Mouse (Mus musculus) left cerebral cortex, postnatal 10 days (tissue): Measurements from ENCODE around the gene Slc5a6. TPM values are rescaled to one million over a fixed set of nuclear protein-coding genes. Genes with fewer than 3 reads are reported as not detected.
"Not testable (repeated sequence)": the region's sequence is repeated elsewhere in the genome, so short reads cannot be mapped to it uniquely, and the experiment has no call there.

Experiments
- DNase-seq, 2 experiments: peaks; one replicate each; pipeline ENCODE4 v3.0.0; 2021 to 2022; ENCODE audit warnings: low spot score in 2 of 2, mixed read lengths in 1 of 2; ENCODE audit errors: extremely low spot score in 1 of 2
- intact Hi-C: fragments of 180-260 bp; cut with DNase I; formaldehyde crosslinking; loops from one replicate; pipeline ENCODE4 v1.15.1; 2025
- total RNA-seq, 2 experiments: library from RNA; stranded (reverse); gene quantifications; 2 replicates each; pipeline ENCODE4 v1.2.3; 2021

Slc5a6 gene
- total RNA-seq, 2 experiments from 2014 or later, result 15.3 to 16.5 TPM

- intact Hi-C loops, result no loop called here
- DNase-seq, result no peak
Observed at GRCm38 (mm10) chr5:31071821-31072220, 23.1 kb upstream of the Slc5a6 start.

DNA sequence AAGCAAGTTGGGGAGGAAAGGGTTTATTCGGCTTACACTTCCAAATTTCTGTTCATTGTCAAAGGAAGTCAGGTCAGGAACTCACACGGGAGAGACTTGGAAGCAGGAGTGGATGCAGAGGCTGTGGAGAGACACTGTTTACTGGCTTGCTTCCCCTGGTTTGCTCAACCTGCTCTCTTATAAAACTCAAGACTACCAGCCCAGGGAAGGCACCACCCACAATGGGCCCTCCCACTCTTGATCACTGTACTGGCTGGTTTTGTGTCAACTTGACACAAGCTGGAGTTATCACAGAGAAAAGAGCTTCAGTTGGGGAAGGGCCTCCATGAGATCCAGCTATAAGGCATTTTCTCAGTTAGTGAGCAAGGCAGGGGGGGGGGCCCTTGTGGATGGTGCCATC lies 22.3 kb upstream of the Slc5a6 start:
- DNase-seq, result no peak
- intact Hi-C loops, result no loop called here

DNA sequence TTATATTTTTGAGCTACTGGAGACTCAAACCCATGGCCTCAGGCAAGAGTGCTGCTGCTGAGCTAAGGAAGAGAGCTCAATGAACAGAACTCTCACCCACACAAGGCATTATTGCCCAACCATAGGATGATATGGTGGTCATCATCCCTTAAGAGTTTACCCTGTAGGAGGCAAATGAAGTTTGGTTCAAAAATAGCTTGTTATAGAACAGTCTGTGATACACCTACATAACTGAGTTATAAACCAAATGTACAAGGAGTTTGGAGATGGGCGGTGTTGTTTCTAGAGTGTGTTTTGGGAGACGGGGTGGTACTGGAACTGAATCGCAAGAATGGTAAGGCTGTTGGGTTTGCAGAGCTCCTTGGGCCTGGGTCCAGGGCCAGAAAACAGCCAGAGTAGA lies 21.1 kb upstream of the Slc5a6 start:
- intact Hi-C loops, result no loop called here
- DNase-seq, result no peak

DNA sequence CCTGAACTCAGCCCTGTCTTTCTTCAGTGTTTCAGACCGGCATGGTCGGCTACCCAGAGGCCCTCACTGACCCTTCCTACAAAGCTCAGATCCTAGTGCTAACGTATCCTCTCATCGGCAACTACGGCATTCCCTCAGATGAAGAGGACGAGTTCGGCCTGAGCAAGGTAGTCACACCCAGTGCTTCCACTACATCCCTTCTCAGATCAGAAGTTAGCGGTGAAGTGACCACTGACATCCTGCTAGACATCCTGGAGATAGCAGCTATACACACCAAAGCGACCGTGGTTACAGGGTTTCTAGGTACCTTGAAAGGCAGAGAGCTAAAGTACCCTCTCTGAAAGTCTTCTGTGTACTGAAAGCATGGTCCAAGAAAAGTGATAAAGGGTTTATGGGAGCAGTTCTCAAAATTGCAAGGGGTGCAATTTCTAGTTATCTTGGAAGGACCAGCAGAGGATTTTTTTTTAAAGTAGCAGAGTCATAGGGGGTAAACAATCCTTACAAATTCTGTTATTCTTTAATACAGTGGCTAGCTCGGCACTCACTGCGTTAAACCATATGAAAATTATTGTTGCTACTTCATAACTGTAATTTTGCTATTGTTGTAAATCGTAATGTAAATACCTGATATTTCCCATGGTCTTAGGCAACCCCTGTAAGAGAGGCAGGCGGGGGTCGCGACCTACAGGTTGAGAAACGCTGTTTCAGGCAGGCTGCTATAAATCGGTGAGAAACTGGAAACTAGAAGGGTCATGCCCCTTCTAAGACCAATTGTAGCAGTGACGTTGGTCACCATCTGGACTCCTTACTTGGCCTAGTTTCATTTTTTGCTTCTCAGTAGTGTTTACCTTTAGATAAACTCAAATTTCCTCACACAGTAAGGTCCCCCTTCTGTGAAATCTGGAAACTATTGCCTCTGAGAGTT lies 6.8 kb upstream of the Slc5a6 start:
- DNase-seq, result no peak
- intact Hi-C loops, result no loop called here

DNA sequence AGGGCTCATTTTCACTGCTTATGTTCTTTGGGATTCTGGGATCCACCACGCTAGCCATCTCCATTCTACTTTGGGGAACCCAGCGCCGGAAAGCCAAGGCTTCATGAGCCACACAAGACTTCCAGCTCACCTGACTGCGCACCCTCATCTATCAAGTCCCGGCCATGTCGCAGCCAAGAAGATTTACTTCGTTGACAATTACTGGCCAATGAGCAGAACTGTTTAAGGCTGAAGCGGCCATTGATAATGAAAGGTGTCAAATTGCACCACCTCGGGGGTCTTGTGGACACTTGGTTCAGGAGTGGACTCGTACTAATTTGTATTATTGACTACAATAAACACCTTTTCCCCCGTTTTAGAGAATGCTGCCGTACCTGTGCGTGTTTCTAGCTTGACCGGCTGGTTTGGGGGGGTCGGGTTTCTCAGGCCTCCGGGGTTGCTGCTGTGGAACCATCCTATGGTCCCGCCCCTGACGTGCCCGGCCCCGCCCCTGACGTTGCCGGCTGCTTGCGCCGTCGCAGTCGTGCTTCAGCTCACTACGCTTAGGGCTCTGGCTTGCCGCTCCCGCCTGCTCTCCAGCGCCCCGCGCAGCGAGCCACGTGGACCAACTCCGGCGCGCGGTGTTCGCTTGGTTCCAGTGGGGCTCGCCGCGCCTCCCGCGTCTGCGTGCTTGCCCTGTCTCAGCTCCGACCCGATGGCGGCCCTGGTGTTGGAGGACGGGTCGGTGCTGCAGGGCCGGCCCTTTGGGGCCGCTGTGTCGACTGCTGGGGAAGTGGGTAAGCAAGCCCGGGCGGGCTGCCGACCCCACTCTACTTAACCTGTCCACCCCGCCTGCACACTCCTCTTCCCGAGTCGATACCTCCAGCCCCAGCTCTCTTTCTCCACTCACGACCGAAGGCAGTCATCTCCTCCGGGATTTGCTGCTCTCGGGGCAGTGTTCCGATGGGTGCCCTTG lies 5.8 kb upstream of the Slc5a6 start, which contains the start of gene Cad:
Gene Cad, plus strand, starts transcription at position 520 of the 955 bp plus-strand sequence.
- intact Hi-C loops, result loop anchor here (5.0 kb wide), 1 partner anchor 107 kb away; the partner anchor contains the start of gene Cgref1
- peak; percentile 89 to 97 for DNase-seq

- not testable (repeated sequence) for DNase-seq
- intact Hi-C loops, result loop anchor here (5.0 kb wide), 1 partner anchor 106 kb away; the partner anchor contains the start of gene Cgref1
Observed at GRCm38 (mm10) chr5:31053728-31054127, 5.0 kb upstream of the Slc5a6 start.

- DNase-seq, result no peak
- intact Hi-C loops, result loop anchor here (5.0 kb wide), 1 partner anchor 103 kb away; the partner anchor contains the start of gene Cgref1
Observed at GRCm38 (mm10) chr5:31050427-31050826, 1.7 kb upstream of the Slc5a6 start.

GRCm38 (mm10) chr5:31047848-31048762 lies 619 bp downstream of the Slc5a6 start, which contains the start of gene Atraid:
Atraid (plus strand) TSS chr5:31048312.
- DNase-seq, result peak; percentile 97 to 99

GRCm38 (mm10) chr5:31047074-31047473 lies 1.6 kb downstream of the Slc5a6 start:
- DNase-seq, result no peak
- intact Hi-C loops, result no loop called here

More at GRCm38 (mm10) chr5:31047848-31048762, 619 bp downstream of the Slc5a6 start, which contains the start of gene Atraid:
- intact Hi-C loops, result no loop called here

- no peak for DNase-seq
- intact Hi-C loops, result no loop called here
Observed at GRCm38 (mm10) chr5:31046416-31046815, 2.3 kb downstream of the Slc5a6 start.

DNA sequence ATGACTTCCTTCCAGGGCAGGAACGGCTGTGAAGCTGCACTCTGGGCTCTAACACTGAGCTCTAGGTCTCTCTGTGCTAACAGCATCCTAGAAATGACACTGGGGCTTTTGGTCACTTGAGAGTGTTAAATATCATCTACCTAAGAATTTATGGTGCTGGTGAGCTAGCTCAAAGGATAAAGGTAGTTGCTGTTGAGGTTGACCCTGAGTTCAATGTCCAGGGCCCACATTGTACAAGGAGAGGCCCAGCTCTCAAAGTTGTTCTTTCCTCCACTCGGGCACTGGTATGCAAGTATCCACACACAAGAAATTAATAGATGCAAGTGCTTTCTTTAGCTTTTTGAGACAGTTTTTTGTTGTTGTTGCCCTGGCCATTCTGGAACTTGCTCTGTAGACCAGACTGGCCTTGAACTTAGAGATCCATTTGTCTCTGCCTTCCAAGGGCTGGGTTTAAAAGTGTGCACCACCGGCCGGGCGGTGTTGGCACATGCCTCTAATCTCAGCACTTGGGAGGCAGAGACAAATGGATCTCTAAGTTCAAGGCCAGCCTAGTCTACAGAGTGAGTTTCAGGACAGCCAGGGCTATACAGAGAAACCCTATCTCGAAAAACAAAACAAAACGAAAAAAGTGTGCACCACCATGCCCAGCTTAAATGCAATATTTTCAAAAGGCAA lies 10.4 kb downstream of the Slc5a6 start:
- intact Hi-C loops, result no loop called here
- DNase-seq, result no peak

- DNase-seq, intact Hi-C loops: not testable (repeated sequence)
Observed at GRCm38 (mm10) chr5:31036556-31036955, 12.2 kb downstream of the Slc5a6 start.

GRCm38 (mm10) chr5:31034669-31035068 lies 14.1 kb downstream of the Slc5a6 start:
- no peak for DNase-seq
- intact Hi-C loops, result no loop called here

- intact Hi-C loops, result no loop called here
- no peak for DNase-seq
Observed at GRCm38 (mm10) chr5:31031508-31031907, 17.2 kb downstream of the Slc5a6 start.

DNA sequence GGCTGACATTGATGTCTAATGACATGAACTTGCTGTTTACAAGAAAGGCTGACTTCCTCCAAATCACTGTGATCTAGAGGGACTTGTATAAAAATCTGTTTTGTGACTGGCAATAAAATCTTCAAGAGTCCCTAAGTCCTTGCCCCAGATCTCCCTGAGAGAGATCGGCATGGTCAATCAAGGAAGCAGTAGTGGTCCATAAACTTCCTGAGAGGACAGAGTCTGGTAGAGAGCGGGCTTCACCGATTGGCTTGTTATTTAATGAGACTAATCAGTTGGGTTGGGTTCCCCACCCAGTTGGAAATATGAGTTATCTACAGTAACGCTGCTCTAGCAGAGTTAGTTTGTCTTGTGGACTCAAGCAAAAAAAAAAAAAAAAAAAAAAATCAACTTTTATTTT lies 17.8 kb downstream of the Slc5a6 start:
- intact Hi-C loops, result no loop called here
- no peak for DNase-seq

DNA sequence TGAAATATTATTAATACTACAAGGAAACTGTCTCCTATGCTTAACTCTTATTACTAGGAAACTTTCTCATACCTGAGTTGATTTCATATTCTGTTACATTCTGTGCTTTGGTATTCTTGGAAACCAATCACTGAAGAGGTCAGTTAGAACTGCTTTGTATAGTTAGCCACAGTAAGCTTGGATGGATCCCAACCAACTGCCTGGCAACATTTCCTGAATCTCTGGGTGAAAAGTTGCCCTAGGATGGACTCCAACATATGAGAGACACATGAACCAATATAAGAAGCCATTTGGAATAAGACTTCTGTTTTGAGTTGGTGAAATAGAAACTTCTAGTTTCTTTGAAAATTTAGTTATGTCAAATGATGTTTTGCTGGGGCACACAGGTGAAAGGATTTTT lies 24.1 kb downstream of the Slc5a6 start:
- intact Hi-C loops, result no loop called here
- DNase-seq, result no peak

- intact Hi-C loops, result no loop called here
- DNase-seq, result no peak
Observed at GRCm38 (mm10) chr5:31023254-31023653, 25.5 kb downstream of the Slc5a6 start.

DNA sequence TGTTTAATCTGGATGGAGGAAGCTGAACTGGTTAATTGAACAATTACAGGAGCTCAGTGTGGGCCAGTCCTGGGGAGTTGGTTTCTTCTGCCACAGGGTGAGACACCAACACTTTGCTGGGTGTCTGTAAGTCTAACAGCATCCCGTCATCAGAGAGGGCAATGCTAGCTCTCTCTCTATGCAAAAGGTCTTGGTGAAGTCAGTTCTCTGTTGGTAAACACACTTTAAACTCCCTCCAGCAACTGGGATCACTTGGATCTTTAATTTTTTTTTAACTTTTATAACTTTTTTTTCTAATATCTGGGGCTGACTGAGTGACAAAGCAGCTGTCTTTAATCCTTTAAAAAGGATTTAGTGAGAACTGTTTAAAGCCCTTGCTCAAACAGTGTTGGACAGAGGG lies 26.0 kb downstream of the Slc5a6 start:
- intact Hi-C loops, result no loop called here
- DNase-seq, result no peak
